Mouse (Mus musculus) yolk sac, embryonic 10.5 days (tissue): Measurements from ENCODE around the gene Clock.

Source experiments
- DNase-seq: peaks from one replicate; pipeline ENCODE4 v3.0.0-alpha.2; 2017; ENCODE audit warnings: low spot score

Gene Clock

GRCm38 (mm10) chr5:76274977-76275376, 29.6 kb downstream of the Clock start:
- DNase-seq = no peak

GRCm38 (mm10) chr5:76250948-76251347, 53.6 kb downstream of the Clock start:
- DNase-seq = no peak

GRCm38 (mm10) chr5:76246539-76246938, 58.1 kb downstream of the Clock start:
- DNase-seq = no peak

- DNase-seq = no peak
These were observed 59.2 kb downstream of the Clock start for GRCm38 (mm10) chr5:76245419-76245818.

GRCm38 (mm10) chr5:76244430-76244829, 60.2 kb downstream of the Clock start:
- no peak for DNase-seq

- DNase-seq = no peak
These were observed 60.7 kb downstream of the Clock start for GRCm38 (mm10) chr5:76243929-76244328.

GRCm38 (mm10) chr5:76243274-76243673, 61.3 kb downstream of the Clock start:
- no peak for DNase-seq

- no peak for DNase-seq
These were observed 73.3 kb downstream of the Clock start for GRCm38 (mm10) chr5:76231171-76231855.

- DNase-seq = no peak
These were observed 87.9 kb downstream of the Clock start for GRCm38 (mm10) chr5:76216691-76217090.

- no peak for DNase-seq
These were observed 96.5 kb downstream of the Clock start for GRCm38 (mm10) chr5:76208066-76208465.

GRCm38 (mm10) chr5:76205886-76206285, 98.7 kb downstream of the Clock start:
- DNase-seq = no peak

GRCm38 (mm10) chr5:76203171-76203570, 101.4 kb downstream of the Clock start:
- DNase-seq = no peak

GRCm38 (mm10) chr5:76199346-76199745, 105.2 kb downstream of the Clock start:
- no peak for DNase-seq

GRCm38 (mm10) chr5:76194377-76194945, 110.1 kb downstream of the Clock start:
- DNase-seq = no peak

- DNase-seq = no peak
These were observed 111.5 kb downstream of the Clock start for GRCm38 (mm10) chr5:76193075-76193474.

GRCm38 (mm10) chr5:76190609-76191008, 114.0 kb downstream of the Clock start:
- no peak for DNase-seq

- no peak for DNase-seq
These were observed 116.7 kb downstream of the Clock start for GRCm38 (mm10) chr5:76187885-76188284.

GRCm38 (mm10) chr5:76184286-76185080, 120.1 kb downstream of the Clock start:
- peak; percentile 84 for DNase-seq

- DNase-seq = peak; percentile 96
These were observed 120.8 kb downstream of the Clock start, which contains the start of gene Tmem165 for GRCm38 (mm10) chr5:76183750-76184261. TSS of gene Tmem165 (plus strand) at chr5:76183880.

- DNase-seq = no peak
These were observed 121.4 kb downstream of the Clock start for GRCm38 (mm10) chr5:76183043-76183749.

GRCm38 (mm10) chr5:76182326-76182725, 122.3 kb downstream of the Clock start:
- no peak for DNase-seq

GRCm38 (mm10) chr5:76179791-76180190, 124.8 kb downstream of the Clock start:
- DNase-seq = no peak
